Mouse (Mus musculus) lung, embryonic 15.5 days (tissue): ENCODE measurements around the gene Fam172a. TPM values are rescaled to one million over a fixed set of nuclear protein-coding genes. Genes with fewer than 3 reads are reported as not detected.

ENCODE experiments used
- ATAC-seq: fragments of 200-750 bp; cut with Nextera tagmentation; 2 replicates; pipeline ENCODE4 v1.8.0; 2017; ENCODE audit warnings: moderate number of reproducible peaks, borderline replicate concordance; ENCODE audit not compliant: low FRiP score, low TSS enrichment; ENCODE audit errors: extremely low read depth
- H3K27ac ChIP-seq: fragments of 300-500 bp; sonication (generic); 2 replicates; pipeline ENCODE4 v1.5.1; 2015; ENCODE audit warnings: moderate library complexity, mild to moderate bottlenecking, inconsistent platforms
- H3K27me3 ChIP-seq: fragments of 300-500 bp; sonication (generic); 2 replicates; pipeline ENCODE4 v1.6.1; 2015; ENCODE audit warnings: inconsistent platforms
- H3K36me3 ChIP-seq: fragments of 300-500 bp; sonication (generic); 2 replicates; pipeline ENCODE4 v1.6.1; 2015; ENCODE audit warnings: inconsistent platforms
- H3K4me1 ChIP-seq: fragments of 300-500 bp; sonication (generic); 2 replicates; pipeline ENCODE4 v1.6.1; 2015; ENCODE audit warnings: inconsistent platforms
- H3K4me2 ChIP-seq: fragments of 300-500 bp; sonication (generic); 2 replicates; pipeline ENCODE4 v1.6.1; 2015; ENCODE audit warnings: inconsistent platforms, mild to moderate bottlenecking, moderate library complexity
- H3K4me3 ChIP-seq: fragments of 300-500 bp; sonication (generic); 2 replicates; pipeline ENCODE4 v1.5.1; 2015; ENCODE audit warnings: mild to moderate bottlenecking, inconsistent platforms
- H3K9ac ChIP-seq: fragments of 300-500 bp; sonication (generic); 2 replicates; pipeline ENCODE4 v1.6.1; 2015; ENCODE audit warnings: inconsistent platforms
- H3K9me3 ChIP-seq: fragments of 300-500 bp; sonication (generic); 2 replicates; pipeline ENCODE4 v1.6.1; 2016; ENCODE audit warnings: inconsistent platforms
- WGBS: fragments of 180-500 bp; shearing (Covaris S2); methylation state at CpG from one replicate; pipeline ENCODE4 v1.1.7; 2015; 5-methylcytosine and 5-hydroxymethylcytosine counted together
- polyA plus RNA-seq: library from polyadenylated mRNA; unstranded; fragments of >200 nt; fragmentation: Nextera tagmentation; extraction: Ambion mirVana; gene quantifications from 2 replicates; pipeline ENCODE4 v1.2.1, GENCODE M21; 2015

Gene Fam172a
- polyA plus RNA-seq, 1 experiment from 2014 or later = 32.6 TPM

DNA sequence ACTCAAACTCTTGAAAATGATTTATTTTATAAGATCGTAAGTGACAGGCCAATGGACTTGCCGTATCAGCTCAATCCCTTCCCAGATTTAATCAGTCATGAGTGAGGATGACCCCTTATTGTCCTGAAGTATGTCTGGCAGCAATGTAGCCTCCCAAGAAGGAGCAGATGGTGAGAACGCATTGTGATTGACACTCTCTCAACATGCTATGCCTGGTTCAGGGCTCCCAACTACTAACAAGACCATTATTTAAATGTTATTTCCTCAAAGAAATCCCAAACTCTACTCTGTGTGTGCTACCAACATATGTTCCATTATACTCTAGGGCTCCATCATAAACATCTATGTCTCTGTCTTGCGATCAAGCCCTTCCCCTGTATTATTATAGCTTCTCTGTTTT is 412.1 kb downstream of the Fam172a start:
- H3K4me1 ChIP-seq = no peaks in the 10 kb centered on the region
- H3K27me3 ChIP-seq = no peaks in the 10 kb centered on the region
- no peak overlapping the region for H3K4me3 ChIP-seq
- no peaks in the 10 kb centered on the region for H3K9me3 ChIP-seq
- H3K36me3 ChIP-seq = no peaks in the 10 kb centered on the region
- H3K27ac ChIP-seq = no peak overlapping the region
- no peak overlapping the region for H3K4me2 ChIP-seq
- ATAC-seq = no peak
- 91% methylated on average over 4 of the region's 4 CpGs for WGBS
- no peak overlapping the region for H3K9ac ChIP-seq

DNA sequence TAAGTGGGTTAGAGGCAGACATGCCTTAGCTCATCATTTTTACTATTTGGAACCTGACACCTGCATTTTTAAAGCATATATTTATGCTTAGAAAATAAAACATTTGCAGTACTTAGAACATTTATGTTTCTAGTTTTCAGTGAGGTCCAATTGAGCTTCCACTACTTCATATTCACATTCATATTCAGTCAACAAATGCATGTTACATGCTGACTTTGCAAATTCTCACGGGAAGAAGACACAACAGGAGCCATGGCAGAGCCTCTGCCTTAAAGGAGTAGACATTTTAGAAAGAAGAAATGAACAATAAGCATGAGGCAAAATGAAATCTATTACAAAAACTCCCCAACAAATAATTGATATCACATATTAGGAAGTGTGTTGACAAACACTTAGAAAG is 416.9 kb downstream of the Fam172a start:
- no peak overlapping the region for H3K4me3 ChIP-seq
- H3K4me1 ChIP-seq = no peaks in the 10 kb centered on the region
- 72% methylated on average over 1 of the region's 1 CpGs for WGBS
- no peaks in the 10 kb centered on the region for H3K27me3 ChIP-seq
- no peaks in the 10 kb centered on the region for H3K9me3 ChIP-seq
- no peaks in the 10 kb centered on the region for H3K36me3 ChIP-seq
- no peak overlapping the region for H3K4me2 ChIP-seq
- no peak overlapping the region for H3K27ac ChIP-seq
- ATAC-seq = no peak
- H3K9ac ChIP-seq = no peak overlapping the region

DNA sequence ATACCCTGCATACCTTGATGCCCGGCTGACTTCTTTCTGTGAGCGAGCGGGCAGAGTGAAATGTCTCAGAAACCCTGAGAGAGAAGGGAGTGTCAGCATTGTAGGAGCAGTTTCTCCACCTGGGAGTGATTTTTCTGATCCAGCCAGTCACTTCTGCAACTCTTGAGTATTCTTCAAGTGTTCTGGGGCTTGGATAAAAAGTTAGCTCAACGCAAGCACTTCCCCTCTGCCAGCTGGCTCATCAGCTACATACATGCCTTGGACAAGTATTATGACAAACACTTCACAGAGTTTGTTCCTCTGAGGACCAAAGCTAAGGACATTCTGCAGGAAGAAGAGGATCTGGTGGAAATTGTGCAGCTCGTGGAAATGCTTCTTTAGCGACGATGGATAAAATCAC is 420.2 kb downstream of the Fam172a start:
- Histone ChIP-seq H3K9me3 (no peaks in the 10 kb centered on the region), H3K27ac (no peak overlapping the region), H3K27me3 (no peaks in the 10 kb centered on the region), H3K36me3 (no peaks in the 10 kb centered on the region), H3K4me2 (no peak overlapping the region), H3K4me1 (no peaks in the 10 kb centered on the region), H3K9ac (no peak overlapping the region), H3K4me3 (no peak overlapping the region)
- ATAC-seq = no peak; the same call in 1 of the 2 replicates
- WGBS = 60% methylated on average over 7 of the region's 7 CpGs

DNA sequence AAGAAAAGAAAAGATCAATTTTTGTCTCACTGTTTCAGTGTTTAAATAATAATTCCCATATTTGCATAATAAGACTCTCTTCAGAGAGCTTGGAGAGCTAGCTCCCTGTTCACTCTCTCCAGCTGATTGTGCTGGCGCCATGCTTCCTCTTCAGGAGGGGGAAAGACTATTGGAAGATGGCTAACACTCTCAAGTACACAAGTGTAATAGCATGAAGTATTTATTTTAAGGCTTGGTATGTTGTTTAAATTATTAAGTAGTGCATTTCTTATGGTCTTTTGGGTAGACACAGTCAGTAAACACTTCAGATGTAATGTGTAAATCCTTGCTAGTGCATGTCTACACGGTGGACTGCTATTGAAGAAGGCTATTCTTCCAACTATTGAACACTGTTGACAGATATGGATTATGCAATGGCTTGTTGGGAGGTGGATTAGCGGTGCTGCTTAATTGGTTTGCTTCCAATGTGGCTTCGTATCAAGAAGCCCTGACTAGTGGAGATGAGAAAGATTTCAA is 422.1 kb downstream of the Fam172a start:
- no peak overlapping the region for H3K9ac ChIP-seq
- peak; percentile 42; the same call in 1 of the 2 replicates for ATAC-seq
- no peaks in the 10 kb centered on the region for H3K9me3 ChIP-seq
- WGBS = 65% methylated on average over 4 of the region's 4 CpGs
- H3K36me3 ChIP-seq = no peaks in the 10 kb centered on the region
- no peaks in the 10 kb centered on the region for H3K4me1 ChIP-seq
- no peaks in the 10 kb centered on the region for H3K27me3 ChIP-seq
- H3K4me3 ChIP-seq = no peak overlapping the region
- H3K4me2 ChIP-seq = no peak overlapping the region
- H3K27ac ChIP-seq = no peak overlapping the region

DNA sequence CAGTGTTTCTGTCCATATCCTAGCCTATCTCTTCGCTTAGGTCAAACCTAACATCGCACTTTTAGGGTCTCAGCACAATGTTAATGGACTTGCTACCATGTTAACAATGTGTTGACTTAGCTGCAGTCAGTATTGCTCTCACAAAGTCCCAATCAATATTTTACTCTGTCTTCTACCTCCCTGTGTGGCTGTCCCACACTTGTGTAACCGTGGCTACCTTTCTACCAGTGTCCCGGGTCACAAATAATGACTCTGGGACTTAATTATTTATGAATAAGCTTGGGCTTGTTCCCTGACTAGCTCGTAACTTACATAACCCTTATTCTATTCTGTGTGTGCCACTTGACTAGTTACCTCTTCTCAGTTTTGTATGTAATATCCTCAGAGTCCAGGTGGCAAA is 455.6 kb downstream of the Fam172a start:
- peaks cover 6% of the 10 kb centered on the region; the same call in 1 of the 2 replicates for H3K27me3 ChIP-seq
- H3K4me3 ChIP-seq = no peak overlapping the region
- no peak overlapping the region for H3K4me2 ChIP-seq
- no peaks in the 10 kb centered on the region for H3K9me3 ChIP-seq
- no peak overlapping the region for H3K27ac ChIP-seq
- no peaks in the 10 kb centered on the region for H3K4me1 ChIP-seq
- no peaks in the 10 kb centered on the region for H3K36me3 ChIP-seq
- ATAC-seq = no peak
- 83% methylated on average over 5 of the region's 5 CpGs for WGBS
- H3K9ac ChIP-seq = no peak overlapping the region

DNA sequence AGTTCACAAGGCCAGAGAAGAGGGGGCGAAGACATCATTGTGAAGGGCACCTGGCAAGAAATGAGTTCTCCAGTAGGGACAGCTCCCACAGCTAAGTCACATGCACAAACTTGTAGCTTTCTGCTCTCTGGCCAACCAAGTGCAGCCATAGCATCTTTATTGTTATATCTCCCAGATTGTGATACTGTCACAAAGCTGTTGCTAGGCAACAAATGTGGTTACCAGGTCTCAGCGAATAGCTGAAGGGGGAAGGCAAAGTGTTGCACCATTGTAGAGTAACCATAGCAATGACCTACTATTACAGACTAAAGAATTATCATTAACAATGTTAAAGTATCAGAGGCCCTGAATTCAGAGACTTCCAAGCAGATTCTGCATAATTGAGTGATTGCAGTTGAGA is 460.3 kb downstream of the Fam172a start:
- Histone ChIP-seq H3K4me2 (no peak overlapping the region), H3K4me3 (no peak overlapping the region), H3K27me3 (peaks cover 22% of the 10 kb centered on the region), H3K27ac (no peak overlapping the region), H3K4me1 (no peaks in the 10 kb centered on the region), H3K36me3 (no peaks in the 10 kb centered on the region), H3K9me3 (no peaks in the 10 kb centered on the region), H3K9ac (no peak overlapping the region)
- ATAC-seq = no peak
- 48% methylated on average over 2 of the region's 2 CpGs for WGBS

DNA sequence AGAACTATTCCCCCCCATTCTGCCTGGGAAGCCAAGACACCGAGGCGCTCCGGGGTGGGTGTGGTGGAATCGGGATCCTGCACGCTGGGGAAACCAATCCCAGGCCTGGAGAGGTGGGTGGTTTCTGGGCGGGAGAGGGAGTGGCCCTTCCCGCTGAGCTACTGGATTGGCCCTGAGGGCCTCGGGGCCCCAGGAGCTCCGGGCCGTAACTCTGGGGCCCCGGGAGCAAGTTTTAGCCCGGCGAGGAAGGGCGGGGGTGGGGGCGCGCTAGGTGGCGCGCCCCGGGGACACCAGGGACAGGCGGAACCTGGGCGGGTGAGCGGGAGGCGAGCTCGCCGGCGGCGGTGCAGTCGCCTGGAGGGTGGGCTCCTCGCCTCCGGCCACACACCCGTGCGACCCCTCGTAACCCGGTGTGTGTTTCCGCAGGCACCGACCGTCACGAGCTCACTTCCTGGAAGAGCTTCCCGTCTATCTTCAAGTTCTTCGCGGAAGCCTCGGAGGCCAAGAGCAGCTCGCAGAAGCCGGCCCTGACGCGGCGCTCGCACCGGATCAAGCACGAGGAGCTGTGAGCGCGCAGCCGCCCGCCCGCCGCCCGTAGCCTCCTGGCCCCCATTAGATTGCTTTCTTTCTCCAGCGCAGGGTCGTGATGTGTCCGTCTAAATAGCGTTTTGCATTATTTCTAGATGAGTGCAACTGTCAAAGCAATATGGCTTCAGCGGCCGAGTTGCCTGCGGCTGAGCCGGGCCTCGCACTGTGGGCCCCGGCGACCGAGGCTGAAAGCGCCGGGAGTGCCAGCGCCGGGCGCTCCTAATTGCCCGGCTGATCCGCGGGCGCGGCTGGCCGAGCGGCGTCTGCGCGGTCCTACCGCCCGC is 461.5 kb downstream of the Fam172a start:
- Histone ChIP-seq H3K4me3 (peak overlapping the region; percentile 51), H3K36me3 (no peaks in the 10 kb centered on the region), H3K9me3 (no peaks in the 10 kb centered on the region), H3K4me2 (peak overlapping the region; percentile 95), H3K27me3 (peaks cover 32% of the 10 kb centered on the region), H3K27ac (no peak overlapping the region), H3K4me1 (no peaks in the 10 kb centered on the region), H3K9ac (peak overlapping the region; percentile 44)
- under 1% methylated on average over 74 of the region's 86 CpGs for WGBS
- peak; percentile 97 for ATAC-seq

DNA sequence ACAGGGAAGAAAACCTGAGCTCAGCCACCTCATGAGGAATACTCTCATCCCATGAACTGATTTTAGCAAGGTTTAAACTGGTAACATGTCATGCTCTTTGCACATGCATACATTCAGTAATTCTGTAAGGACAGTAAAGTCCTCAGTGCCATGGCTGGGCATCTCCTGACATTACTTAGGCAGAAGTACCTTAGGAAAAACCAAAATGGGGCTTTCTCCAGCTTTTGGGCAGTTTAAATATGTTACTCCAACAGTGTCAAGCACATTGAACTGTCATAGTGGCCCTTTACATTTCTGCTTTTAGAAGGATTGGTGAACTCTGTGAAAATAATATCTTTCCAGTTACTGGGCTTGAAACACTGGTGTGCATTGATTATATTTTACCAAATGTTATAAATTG is 463.1 kb downstream of the Fam172a start:
- H3K9me3 ChIP-seq = no peaks in the 10 kb centered on the region
- H3K4me3 ChIP-seq = no peak overlapping the region
- H3K36me3 ChIP-seq = no peaks in the 10 kb centered on the region
- no peak for ATAC-seq
- no peak overlapping the region for H3K9ac ChIP-seq
- H3K27me3 ChIP-seq = peaks cover 41% of the 10 kb centered on the region
- H3K4me2 ChIP-seq = no peak overlapping the region
- no peaks in the 10 kb centered on the region for H3K4me1 ChIP-seq
- no peak overlapping the region for H3K27ac ChIP-seq

DNA sequence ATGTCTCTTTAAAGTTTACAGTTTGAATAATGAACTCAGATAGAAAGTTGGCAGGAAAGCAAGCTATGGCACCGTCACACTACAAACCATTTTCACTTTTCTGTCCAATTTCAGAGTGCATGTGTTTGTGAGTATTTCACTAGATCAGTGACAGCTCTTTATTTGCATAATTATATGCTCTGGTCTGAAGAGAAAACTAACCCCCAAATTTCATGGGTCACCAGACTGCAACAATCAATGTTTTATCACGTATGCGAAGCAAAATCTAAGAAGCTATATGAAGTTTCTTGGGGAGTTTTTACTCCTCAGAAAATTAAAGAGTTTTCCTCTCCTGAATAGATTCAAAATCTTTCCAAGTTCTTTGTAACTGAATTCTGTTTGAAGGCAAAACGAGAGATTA is 466.3 kb downstream of the Fam172a start:
- H3K27ac ChIP-seq = no peak overlapping the region
- no peak overlapping the region for H3K4me3 ChIP-seq
- H3K4me1 ChIP-seq = 0 out of 2 replicates have a peak, but pooled peaks cover 3% of the 10 kb centered on the region
- no peaks in the 10 kb centered on the region for H3K36me3 ChIP-seq
- no peak for ATAC-seq
- H3K27me3 ChIP-seq = peaks cover 64% of the 10 kb centered on the region
- no peak overlapping the region for H3K4me2 ChIP-seq
- H3K9ac ChIP-seq = no peak overlapping the region
- WGBS = 52% methylated on average over 4 of the region's 4 CpGs
- H3K9me3 ChIP-seq = no peaks in the 10 kb centered on the region

DNA sequence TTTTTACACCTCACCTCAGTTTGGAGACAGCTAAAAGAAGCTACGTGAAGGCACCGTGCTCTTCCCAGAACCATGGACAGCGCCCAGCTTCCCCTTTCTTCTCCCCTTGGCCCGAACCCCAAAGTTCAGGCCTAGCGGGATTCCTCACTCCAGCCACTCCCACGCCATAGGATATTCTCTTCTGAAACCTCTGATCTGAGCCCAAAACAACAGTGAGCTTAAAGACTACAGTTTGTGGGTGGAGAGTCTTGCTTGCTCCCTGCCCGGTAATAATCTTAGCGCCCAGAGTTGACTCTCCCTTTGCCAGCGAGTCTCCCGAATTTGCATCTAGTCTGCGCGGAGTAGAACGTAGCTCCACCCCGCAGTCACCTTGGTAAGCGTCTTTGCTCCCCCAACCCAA is 469.5 kb downstream of the Fam172a start:
- Histone ChIP-seq H3K9me3 (no peaks in the 10 kb centered on the region), H3K9ac (no peak overlapping the region), H3K27me3 (peaks cover 78% of the 10 kb centered on the region), H3K4me1 (0 out of 2 replicates have a peak, but pooled peaks cover 3% of the 10 kb centered on the region), H3K4me3 (no peak overlapping the region), H3K36me3 (no peaks in the 10 kb centered on the region), H3K27ac (no peak overlapping the region), H3K4me2 (no peak overlapping the region)
- ATAC-seq = no peak
- 2% methylated on average over 15 of the region's 15 CpGs for WGBS

DNA sequence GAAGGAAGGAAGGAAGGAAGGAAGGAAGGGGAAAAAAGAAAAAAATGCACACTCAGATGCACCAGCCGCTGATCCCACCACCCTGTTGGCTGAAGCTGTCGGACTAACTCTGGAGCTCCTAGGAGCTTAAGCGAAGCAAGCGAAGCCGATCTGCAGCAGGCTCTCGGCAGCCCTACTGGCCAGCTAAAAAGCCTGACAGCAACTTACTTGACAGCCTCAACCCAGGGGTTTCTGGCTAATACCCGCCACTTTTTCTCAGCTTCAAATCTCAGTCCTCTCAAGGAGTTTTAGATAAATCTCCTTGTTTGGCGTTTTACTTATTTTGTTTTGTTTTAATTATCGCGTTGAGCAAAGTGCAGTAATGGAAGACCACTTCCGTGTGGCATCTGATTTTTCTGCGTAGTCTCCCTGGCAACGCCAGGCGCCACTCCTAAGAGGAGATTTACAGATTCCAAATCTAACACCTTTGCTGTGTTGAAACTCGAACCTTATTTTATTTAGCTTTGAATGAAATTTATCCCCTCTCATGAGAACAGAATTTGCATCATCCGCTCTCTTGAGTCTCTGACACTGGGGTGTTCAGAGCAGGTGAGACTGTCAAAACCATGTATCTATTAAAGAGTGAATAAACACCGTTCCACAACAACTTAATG is 470.3 kb downstream of the Fam172a start:
- no peak overlapping the region for H3K27ac ChIP-seq
- peaks cover 85% of the 10 kb centered on the region for H3K27me3 ChIP-seq
- H3K9ac ChIP-seq = no peak overlapping the region
- no peaks in the 10 kb centered on the region for H3K36me3 ChIP-seq
- 0 out of 2 replicates have a peak, but pooled peaks cover 3% of the 10 kb centered on the region for H3K4me1 ChIP-seq
- 3% methylated on average over 17 of the region's 17 CpGs for WGBS
- no peak overlapping the region for H3K4me2 ChIP-seq
- H3K9me3 ChIP-seq = no peaks in the 10 kb centered on the region
- H3K4me3 ChIP-seq = no peak overlapping the region
- no peak for ATAC-seq

DNA sequence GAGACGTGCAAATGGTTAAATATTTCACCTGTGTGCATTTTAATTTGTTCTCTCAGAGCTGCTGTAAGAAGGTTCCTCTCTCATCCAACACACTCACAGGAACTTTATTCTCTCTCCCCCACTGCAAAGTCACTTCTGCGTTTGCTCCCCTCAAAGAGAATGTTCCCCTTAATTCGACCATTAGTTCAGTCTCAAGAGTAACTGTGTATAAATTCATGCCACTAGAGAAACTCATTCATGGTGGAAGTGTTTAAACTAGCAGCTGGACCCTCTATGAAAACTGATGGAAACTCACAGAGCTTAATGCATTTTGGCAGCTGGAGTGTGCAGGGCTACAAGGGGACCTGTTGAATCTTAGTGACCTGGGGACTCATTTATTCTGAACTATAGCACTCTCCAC is 471.0 kb downstream of the Fam172a start:
- 13% methylated on average over 3 of the region's 3 CpGs for WGBS

More for the DNA sequence above, 471.0 kb downstream of the Fam172a start:
- ATAC-seq = no peak
- H3K36me3 ChIP-seq = no peaks in the 10 kb centered on the region
- no peak overlapping the region for H3K27ac ChIP-seq
- 0 out of 2 replicates have a peak, but pooled peaks cover 3% of the 10 kb centered on the region for H3K4me1 ChIP-seq
- H3K4me3 ChIP-seq = no peak overlapping the region
- no peak overlapping the region for H3K4me2 ChIP-seq
- H3K27me3 ChIP-seq = peaks cover 85% of the 10 kb centered on the region
- no peak overlapping the region for H3K9ac ChIP-seq
- H3K9me3 ChIP-seq = no peaks in the 10 kb centered on the region
